Mouse (Mus musculus): Measurements from ENCODE around the gene Gm10638.
A peak's percentile ranks its signal among the peaks of the same experiment; 100 is the strongest.

Gm10638 gene

DNA sequence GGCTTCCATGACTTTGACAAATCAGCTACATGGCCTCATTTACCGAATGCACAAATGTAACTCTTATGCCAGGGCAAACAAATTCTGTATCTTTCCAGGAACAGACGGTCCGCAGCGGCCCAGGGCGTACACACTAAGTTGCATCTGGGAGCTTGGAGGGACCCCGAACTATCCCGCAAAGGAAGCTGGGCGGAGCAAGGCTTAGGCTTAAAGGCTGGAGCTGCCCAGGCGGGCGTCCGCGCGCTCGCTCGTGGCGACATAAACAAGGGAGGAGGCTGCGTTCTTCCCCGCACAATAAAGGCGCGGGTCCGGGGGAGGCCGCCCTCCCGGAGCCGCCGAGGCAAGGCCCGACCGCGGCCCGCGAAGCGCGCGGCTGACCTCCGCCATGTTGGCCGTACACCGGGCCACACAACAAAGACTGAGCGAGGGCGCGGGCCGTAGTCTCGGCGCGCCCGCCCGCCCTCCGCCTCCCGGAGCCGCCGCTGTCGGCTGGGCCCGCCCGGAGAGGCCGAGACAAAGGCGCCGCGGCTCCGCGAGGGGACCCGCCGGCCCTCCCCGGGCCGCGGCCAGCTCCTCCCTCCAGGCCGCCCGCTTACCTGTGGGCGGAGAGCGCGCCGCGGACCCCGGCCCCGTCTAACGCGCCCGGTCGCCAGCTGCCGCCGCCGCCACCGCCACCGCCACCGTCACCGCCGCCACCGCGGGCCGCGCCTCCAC is at the start of gene Gm10638, which contains the start of gene Siah1a:
Gm10638 (plus strand) TSS at position 479 of the 714 bp plus-strand sequence.
Siah1a (minus strand) TSS at position 714 of the 714 bp plus-strand sequence.
- DNase-seq (ENCODE audit: low spot score), result peak; percentile 78

DNA sequence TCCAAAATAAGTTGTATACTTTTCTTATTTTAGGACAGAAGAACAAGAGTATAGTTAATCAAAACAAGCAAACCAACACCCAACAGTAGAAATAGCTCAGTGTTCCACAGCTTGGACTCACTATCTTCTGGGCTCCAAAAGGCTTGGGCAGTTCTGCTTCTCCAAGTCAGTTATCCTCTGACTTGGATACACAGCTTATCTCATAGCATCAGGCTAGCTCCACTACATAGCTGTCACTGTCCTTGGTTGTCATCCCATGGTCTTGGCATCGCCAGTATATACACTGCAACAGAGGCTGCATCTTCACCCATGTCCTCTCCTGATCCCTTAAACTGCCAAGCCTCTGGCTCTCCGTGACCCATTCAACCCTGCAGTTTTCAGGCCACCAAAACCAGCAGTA is 49.8 kb upstream of the Gm10638 start:
- no peak for DNase-seq (ENCODE audit: low spot score)

DNA sequence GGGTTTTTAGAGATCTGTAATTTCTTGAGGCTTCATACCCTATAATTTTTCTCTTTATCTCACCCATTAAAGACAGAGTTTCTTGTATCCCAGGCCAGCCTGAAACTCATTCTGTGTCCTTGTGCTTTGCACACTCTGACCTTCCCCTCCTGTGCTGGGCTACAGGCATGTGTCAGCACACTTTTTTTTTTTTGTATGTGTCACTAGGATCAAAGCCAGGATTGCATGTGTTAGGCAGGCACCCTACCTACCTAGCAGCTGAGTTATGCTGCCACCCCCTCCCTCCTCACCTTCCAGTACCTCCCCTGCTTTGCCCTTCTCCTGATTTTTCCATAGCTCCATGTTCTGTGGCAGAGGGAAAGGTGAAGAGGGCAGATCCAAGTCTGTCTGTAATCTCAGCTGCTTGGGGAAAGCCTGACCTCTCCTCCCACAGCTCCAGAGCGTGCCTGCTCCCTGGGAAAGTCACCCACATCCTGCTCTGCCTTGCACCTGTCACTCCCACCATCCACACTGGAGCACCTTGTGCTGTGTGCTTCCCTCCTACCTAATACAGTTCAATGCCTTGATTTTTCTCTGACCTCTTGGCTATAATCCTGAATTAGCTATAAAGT is 46.6 kb upstream of the Gm10638 start:
- DNase-seq (ENCODE audit: low spot score), result peak; percentile 20

DNA sequence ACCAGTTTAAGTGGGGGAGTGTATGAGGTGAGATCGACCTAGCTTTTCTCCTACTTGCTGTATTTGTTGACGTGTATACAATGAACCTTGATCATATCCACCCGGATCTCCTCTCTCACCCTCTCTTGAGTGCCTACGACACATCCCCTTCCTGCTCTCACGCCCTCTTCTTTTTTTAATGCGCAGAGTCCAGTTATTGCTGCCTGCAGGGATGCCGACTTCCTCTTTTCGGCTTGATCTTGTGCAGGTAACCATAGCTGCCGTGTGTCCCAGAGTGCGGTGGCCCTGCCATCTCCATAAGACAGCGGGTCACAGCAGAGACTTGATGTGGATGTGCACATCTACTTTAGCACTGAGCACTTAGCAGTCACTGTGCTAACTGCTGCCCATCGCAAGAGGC is 46.0 kb upstream of the Gm10638 start:
- no peak for DNase-seq (ENCODE audit: low spot score)

DNA sequence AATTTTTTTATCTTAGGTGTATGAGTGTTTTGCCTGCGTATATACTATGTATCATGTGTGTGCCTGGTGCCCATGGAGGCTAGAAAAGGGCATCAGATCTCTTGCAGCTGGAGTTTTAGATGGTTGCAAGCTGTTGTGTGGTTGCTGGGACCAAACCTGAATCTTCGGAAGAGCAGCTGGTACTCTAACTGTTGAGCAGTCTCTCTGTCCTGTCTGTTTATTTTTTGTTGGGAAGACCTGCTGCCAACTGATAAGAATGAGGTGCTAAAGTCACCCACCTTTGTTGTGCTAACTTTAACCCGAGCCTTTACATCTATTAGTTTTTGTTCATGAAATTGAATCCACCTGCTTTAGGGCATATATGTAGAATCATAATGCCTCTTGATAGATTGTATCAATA is 43.0 kb upstream of the Gm10638 start:
- DNase-seq (ENCODE audit: low spot score), result no peak

DNA sequence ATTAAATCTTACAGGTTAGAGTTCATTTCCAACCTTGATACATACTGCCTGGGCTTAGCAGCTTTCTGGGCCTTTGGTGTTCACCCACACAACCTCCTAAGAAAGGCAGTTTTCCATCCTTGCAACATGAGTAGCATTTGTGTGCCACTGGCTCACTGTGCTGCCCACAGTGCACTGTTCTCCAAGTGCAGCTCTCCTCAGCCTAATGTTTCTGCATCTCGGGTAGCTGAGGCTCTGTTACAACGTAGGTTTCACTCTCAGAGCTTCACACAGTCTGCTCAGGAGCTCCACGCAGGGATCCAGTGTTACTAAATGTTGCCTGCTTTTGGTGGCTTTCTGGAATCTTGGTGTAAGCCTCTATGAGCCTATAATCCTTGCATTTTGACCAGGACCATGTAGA is 40.2 kb upstream of the Gm10638 start:
- no peak for DNase-seq (ENCODE audit: low spot score)

DNA sequence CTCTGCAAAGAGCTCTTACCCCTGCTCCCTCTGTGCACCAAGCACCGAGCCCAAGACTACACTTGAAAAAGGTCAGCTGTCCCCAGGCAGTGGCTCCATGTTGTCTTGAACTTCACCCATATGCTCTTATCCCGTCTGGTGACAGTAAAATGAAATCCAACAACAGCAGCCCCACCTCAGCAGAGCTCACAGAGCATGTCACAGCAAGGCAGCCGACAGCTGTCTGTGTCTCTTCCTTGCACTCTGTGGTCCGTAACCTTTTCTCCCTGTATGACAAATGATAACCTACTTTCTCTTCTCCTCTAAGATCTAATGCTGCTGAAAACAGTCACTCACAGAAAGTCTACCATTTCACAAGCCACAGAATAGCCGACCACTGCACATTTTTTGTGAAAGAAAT is 38.7 kb upstream of the Gm10638 start:
- DNase-seq (ENCODE audit: low spot score), result no peak

DNA sequence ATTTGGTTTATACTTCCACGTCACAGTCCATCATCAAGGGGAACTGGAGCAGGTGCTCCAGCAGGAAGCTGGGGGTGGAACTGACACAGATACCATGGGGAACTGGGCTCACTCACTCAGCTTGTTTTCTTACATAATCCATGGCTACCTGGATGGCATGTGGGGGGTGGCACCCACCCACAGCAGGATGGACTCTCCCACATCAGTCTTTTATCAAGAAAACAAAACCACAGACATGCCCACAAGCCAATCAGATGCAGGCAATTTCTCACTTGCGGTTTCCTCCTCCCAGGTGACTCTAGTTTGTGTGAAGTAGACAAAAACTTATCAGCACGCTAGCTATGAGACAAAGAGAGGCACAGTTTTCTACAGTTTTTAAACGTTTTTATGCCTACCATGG is 37.6 kb upstream of the Gm10638 start:
- DNase-seq (ENCODE audit: low spot score), result no peak

DNA sequence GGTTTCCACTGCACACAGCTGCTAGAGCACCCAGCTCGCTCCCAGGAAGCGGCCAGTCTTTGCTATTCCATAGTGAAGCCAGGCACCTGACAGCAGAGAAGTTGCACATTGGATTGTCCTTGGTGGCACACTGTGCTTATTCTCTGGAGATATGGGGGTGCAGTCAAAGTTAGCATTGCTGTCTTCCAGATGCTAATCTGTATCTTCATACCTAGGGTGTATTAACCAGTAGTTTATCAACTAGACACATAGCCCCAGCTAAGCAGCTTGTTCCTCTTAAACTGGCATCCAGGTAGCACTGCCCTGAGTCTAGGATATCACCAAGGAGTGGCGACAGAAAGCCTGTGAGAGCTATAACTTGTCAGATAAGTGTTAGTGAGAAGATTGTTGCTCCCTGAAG is 32.9 kb upstream of the Gm10638 start:
- DNase-seq (ENCODE audit: low spot score), result no peak

DNA sequence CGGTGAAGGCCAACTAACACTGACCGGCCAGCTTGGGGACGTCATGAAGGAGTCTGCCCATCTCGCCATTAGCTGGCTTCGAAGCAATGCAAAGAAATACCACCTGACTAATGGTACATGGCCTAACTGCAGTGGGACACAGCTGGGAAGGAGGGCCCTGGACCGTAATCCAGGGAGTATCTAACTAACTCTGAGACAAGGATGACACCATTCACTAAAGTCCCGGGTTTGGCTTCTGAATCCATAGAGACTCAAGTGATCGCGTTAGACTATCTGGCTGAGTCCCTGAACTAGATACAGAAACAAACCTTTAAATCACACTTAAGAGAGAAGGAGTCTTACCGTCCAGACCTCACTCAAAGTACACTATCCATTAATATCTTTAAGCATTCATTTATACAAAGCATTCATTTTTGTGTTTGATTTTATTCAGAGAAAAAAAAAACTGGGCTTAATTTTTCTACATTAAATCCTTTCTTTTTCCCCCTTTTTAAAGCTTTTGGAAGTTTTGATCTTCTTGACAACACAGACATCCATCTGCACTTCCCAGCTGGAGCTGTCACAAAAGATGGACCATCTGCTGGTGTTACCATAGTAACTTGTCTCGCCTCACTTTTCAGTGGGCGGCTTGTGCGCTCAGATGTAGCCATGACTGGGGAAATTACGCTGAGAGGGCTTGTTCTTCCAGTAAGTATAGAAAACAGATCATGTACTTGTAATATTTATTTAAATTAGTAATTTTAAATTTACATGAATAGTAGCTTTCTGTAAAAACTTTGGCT is 31.9 kb upstream of the Gm10638 start:
- no peak for DNase-seq (ENCODE audit: low spot score)

DNA sequence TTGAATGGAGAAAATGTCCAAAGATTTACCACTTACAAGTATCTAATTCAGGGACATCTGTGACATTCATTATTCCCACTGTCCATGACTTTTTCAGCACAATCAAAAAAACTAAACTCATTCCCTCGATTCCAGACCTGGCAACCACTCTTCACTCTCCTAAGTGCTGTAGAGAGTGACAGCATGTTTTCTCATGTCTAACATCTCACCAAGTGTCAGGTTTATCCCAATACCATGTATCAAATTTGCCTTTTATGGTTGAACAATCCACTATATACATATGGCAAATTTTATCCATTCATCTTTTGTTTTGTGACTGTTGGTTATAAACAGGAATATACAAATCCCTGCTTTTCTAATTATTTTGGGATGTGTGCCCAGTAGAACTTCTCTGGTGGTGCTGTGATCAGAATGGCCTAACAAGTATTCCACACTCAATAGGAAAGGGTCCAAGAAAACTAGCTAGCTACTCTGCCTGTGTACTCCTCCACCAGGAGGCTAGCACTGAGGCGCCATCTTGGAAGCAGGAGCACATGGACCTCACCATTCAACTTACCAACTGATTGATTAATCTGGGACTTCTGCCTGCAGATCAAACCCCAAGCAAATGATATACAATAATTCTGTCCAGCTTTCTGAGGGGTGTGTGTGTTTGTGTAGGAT is 27.0 kb upstream of the Gm10638 start:
- no peak for DNase-seq (ENCODE audit: low spot score)

DNA sequence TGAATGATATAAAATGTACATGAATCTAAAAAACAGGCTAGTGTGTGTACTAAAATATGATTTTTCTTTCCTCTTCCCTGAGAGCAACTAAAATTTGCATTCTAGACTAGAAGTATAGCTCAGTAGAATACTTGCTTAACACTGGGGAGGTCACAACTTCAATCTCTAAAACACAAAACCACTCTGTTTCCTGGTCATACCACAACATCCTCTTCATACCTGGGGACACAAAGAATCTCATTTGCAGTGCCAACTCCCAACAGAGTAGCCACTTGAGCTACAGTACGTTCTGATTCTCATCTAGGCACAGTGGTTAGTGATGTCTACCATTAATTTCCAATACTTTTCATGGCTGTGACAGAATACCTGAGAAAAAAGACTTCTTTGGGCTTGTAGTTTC is 26.1 kb upstream of the Gm10638 start:
- DNase-seq (ENCODE audit: low spot score), result no peak

DNA sequence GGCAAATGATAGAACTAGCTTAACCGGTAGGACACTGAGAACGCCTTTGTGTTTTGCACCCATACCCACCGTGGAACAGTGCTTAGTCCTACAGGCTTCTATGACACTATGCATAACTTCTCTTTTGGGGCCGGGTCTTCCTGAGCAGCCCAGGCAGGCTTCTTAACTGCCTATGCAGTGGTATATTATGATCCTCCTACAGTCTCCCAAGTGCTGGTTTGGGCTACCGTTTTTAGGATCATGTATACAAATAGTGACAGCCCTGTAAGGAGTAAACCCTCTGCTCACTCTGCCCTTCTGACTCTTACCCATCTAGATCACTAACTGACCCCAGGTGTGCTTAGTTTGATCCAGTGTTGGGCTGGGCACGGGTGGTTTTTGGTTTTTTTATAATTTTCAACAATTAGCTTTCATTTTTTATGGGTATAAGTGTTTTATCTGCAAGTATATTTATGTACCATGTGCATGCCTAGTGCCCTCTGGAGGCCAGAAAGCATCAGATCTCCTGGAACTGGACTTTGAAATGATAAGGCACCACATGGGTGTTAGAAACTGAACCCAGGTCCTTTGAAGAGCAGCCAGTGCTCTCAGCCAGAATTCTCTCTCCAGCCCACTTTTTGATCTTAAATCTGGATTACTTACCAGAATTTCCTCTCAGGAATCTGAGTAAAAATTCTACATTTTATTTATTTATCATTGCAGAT is 24.6 kb upstream of the Gm10638 start:
- DNase-seq (ENCODE audit: low spot score), result no peak

DNA sequence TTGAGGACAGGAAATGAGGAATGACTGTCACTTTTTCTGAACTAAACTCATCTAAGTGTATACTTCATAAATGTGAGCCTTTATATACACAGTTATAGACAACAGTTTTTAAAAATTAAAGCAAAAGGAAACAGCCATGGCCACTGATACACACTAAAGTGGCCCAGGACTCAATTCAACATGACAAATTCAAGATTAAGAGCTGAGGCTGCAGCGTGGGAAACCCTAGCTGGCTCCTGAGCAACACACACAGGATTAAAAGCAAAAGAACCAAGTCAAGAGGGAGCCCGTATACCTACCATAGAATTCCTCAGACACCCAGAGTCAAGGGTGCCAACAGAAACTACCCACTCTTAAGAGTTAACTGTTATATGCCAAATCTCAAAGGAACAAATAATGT is 24.0 kb upstream of the Gm10638 start:
- no peak for DNase-seq (ENCODE audit: low spot score)

DNA sequence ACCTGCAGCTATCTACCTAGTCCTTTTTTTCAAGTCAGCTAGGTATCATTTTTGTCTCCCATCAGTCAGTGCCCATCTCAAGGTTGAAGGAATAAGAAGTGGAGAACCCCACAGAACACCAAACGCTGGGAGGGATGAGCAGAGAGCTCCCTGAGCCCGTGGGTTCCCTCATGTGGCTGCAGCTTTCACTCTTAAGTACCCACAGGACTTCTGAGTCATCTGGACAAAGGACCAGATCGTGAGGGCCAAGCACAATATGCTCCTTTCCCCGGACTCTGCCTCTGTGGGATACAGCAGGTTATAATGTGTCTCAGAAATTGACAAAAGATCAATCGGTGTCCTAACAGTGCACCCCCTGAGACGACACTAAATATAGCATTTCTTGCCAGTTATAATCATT is 18.5 kb upstream of the Gm10638 start:
- DNase-seq (ENCODE audit: low spot score), result no peak

DNA sequence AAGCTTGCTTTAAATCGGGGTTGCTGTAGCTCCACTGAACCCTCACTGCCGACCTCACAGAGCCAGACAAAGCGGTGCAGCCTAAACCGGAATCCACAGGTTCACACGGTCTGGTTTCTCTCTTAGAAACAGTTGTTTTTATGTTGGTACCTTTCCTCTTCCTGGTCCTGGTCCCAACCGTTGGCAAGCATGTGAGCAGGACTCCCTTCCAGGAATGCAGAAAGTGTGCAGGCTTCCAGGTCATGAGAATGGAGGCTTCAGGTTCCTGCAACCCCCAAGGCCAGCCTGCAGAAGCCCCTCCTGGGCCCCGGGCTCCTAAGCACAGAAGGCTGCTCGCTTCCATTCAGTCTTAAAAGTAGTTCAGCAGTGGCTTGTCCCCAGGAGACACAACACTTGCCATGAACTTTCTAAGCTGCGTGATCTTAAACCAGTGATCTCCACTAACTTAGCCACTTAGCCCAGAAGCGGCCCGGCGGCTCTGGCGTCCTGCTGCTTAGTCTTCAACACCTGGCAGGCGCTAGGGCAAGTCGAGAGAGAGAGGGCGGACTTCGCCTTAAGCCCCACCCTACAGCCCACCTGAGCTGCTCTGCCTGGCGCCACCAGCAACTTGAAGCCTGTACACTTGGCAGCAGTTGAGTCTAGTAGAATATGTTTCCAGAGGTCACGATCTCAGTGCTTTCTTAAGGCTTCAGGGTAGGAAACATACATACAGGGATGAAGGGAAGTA is 17.1 kb upstream of the Gm10638 start:
- no peak for DNase-seq (ENCODE audit: low spot score)

DNA sequence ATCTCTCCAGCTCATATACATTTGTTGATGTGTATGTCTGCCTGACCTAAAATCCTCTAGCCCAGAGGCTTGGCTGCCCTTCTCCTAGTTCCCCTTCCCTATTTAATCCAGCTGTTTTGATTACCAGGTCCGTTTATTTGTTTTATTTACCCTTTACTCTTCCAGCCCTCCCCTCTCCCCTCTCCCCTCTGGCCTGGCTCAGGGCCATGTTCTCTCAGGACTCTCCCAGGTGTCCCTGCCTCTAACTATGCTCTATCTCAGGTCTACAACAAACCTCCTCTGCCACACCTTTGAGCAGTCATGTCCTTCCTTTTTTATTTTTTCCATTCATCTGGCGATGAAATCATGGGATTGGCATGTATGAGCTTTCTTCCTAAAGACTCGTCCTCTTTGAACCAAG is 15.2 kb upstream of the Gm10638 start:
- no peak for DNase-seq (ENCODE audit: low spot score)

DNA sequence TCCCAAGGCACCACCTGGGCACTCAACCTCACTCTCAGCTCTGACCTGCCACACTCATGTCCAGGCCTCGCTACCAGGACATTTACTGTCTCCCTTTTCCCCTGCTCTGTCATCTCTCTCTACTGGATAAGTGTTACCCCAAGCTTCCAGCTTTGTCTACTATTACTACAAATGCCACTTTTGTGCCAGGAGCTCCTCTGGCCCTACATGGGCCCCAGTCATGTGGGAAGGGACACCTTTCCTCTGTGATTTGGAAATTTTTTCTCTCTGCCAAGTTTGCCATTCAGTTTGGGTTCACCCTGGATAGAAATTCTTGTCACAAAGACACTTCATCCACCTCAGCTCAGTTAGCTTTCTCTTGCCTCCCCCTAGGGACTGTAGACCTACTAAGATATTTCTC is 14.6 kb upstream of the Gm10638 start:
- no peak for DNase-seq (ENCODE audit: low spot score)

DNA sequence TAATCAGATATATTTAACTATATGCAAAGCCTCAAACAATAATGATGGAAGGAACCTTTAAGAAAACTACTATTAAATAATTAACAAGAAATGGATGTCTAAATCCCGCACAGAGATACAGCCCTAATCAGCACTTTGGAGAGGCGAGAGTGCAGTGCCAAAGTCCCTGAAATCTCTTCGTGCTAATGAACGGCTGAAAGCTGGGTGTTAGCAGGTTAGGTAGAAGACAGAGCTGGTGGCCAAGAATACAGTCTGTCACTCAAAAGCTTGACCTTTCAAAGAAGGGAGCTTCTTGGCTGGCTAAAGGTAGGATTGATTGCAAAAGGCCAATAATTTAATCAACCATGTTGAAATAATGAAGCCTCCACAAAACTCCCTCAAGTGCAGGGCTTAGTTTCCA is 11.3 kb upstream of the Gm10638 start:
- no peak for DNase-seq (ENCODE audit: low spot score)

DNA sequence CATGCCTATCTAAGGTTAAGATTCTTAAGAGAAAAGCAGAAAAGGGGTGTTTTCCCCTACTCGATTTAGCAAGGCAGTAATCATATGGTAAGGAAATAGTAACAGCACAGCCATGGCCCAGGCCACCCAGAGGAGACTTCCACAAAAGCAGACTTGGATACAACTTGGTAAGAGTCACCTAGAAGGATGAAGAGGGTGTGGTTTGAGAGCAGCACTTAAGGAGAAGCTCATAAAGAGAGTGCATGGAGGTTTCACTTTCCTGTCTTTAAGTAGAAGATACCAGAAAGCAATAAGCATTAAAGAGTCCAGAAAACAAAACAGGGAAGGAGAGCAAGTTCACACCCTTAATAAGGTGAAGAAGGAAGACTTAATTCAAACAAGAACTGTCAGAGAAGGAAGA is 10.5 kb upstream of the Gm10638 start:
- no peak for DNase-seq (ENCODE audit: low spot score)

DNA sequence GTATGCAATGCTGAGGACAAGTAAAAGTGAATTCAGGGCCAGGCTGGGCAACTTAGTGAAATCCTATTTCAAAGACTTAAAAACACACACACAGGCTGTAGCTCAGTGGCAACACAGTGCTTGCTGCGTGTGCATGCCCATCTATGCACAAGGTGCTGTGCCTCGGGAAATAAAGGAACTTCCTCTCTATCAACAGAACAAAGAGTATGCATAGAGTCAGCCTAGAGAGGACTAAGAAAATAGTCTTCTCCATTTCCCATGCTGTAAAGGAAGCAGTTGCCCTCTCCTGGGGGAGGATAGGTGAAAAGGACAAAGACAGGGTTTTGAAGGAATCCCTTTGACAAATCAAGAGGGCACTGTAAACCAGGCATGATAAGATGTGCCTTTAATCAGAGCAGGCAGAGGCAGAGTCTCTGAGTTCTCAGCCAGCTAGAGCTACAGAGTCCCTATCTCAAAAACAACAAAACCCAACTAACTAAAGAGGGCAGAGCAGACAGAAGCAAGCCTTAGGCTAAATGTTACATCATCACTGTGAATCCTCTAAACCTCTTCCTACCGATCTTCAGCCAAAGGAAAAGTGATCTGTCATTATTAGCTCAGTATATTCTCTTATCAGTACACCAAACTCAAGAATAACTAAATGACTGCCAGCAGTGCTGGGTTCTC is 9.9 kb upstream of the Gm10638 start:
- no peak for DNase-seq (ENCODE audit: low spot score)

All from testis, postnatal 14 days (tissue).